Mouse (Mus musculus): ENCODE results near the gene Abcb8. TPM values are rescaled to one million over a fixed set of nuclear protein-coding genes. Genes with fewer than 3 reads are reported as not detected.

The Abcb8 gene
- polyA plus RNA-seq, 1 experiment from 2014 or later, result 42.1 TPM

- H3K36me3 ChIP-seq, result no peaks in the 10 kb centered on the region
- 81% methylated on average over 5 of the region's 5 CpGs for WGBS
- H3K9ac ChIP-seq, result no peak overlapping the region
- no peaks in the 10 kb centered on the region for H3K9me3 ChIP-seq
- H3K4me2 ChIP-seq (replicated peaks), result no peak overlapping the region
- ATAC-seq (ENCODE audit: low FRiP score, low read depth), result no peak
- H3K27ac ChIP-seq, result no peak overlapping the region
- H3K4me3 ChIP-seq, result no peak overlapping the region
- no peaks in the 10 kb centered on the region for H3K27me3 ChIP-seq
- H3K4me1 ChIP-seq, result 0 out of 2 replicates have a peak, but pooled peaks cover 4% of the 10 kb centered on the region
These were observed 19.7 kb upstream of the Abcb8 start for GRCm38 (mm10) chr5:24373807-24374206.

- 72% methylated on average over 6 of the region's 6 CpGs for WGBS
- ATAC-seq (ENCODE audit: low FRiP score, low read depth), result no peak
- Histone ChIP-seq H3K9me3 (no peaks in the 10 kb centered on the region), H3K27me3 (no peaks in the 10 kb centered on the region), H3K9ac (no peak overlapping the region), H3K4me2 (replicated peaks) (no peak overlapping the region), H3K4me1 (0 out of 2 replicates have a peak, but pooled peaks cover 4% of the 10 kb centered on the region), H3K27ac (no peak overlapping the region), H3K4me3 (no peak overlapping the region), H3K36me3 (no peaks in the 10 kb centered on the region)
These were observed 19.2 kb upstream of the Abcb8 start for GRCm38 (mm10) chr5:24374216-24374615.

- Histone ChIP-seq H3K4me3 (no peak overlapping the region), H3K9ac (no peak overlapping the region), H3K27ac (no peak overlapping the region), H3K9me3 (no peaks in the 10 kb centered on the region), H3K4me1 (0 out of 2 replicates have a peak, but pooled peaks cover 4% of the 10 kb centered on the region), H3K36me3 (no peaks in the 10 kb centered on the region), H3K27me3 (no peaks in the 10 kb centered on the region; the same call in 1 of the 2 replicates), H3K4me2 (replicated peaks) (no peak overlapping the region)
- ATAC-seq (ENCODE audit: low FRiP score, low read depth), result no peak
- WGBS, result 81% methylated on average over 7 of the region's 7 CpGs
These were observed 18.7 kb upstream of the Abcb8 start for GRCm38 (mm10) chr5:24374666-24375328.

GRCm38 (mm10) chr5:24378700-24379099 is 14.8 kb upstream of the Abcb8 start:
- Histone ChIP-seq H3K9ac (no peak overlapping the region), H3K4me3 (no peak overlapping the region), H3K27ac (no peak overlapping the region), H3K4me1 (peaks cover 5% of the 10 kb centered on the region; the same call in 1 of the 2 replicates), H3K4me2 (replicated peaks) (no peak overlapping the region), H3K27me3 (no peaks in the 10 kb centered on the region; the same call in 1 of the 2 replicates), H3K9me3 (no peaks in the 10 kb centered on the region), H3K36me3 (no peaks in the 10 kb centered on the region)
- 72% methylated on average over 2 of the region's 2 CpGs for WGBS
- ATAC-seq (ENCODE audit: low FRiP score, low read depth), result no peak

GRCm38 (mm10) chr5:24379501-24379900 is 14.0 kb upstream of the Abcb8 start:
- 61% methylated on average over 4 of the region's 4 CpGs for WGBS
- H3K27ac ChIP-seq, result no peak overlapping the region
- no peak overlapping the region for H3K9ac ChIP-seq
- peaks cover 10% of the 10 kb centered on the region; the same call in 1 of the 2 replicates for H3K4me1 ChIP-seq
- no peaks in the 10 kb centered on the region for H3K9me3 ChIP-seq
- H3K4me2 ChIP-seq (replicated peaks), result no peak overlapping the region
- H3K36me3 ChIP-seq, result no peaks in the 10 kb centered on the region
- no peak for ATAC-seq (ENCODE audit: low FRiP score, low read depth)
- H3K27me3 ChIP-seq, result peaks cover 2% of the 10 kb centered on the region; the same call in 1 of the 2 replicates
- no peak overlapping the region for H3K4me3 ChIP-seq

GRCm38 (mm10) chr5:24380499-24380898 is 13.0 kb upstream of the Abcb8 start:
- WGBS, result 93% methylated on average over 4 of the region's 4 CpGs
- H3K4me1 ChIP-seq, result peaks cover 10% of the 10 kb centered on the region; the same call in 1 of the 2 replicates
- H3K4me2 ChIP-seq (replicated peaks), result no peak overlapping the region
- H3K27me3 ChIP-seq, result peaks cover 3% of the 10 kb centered on the region; the same call in 1 of the 2 replicates
- no peaks in the 10 kb centered on the region for H3K9me3 ChIP-seq
- H3K36me3 ChIP-seq, result no peaks in the 10 kb centered on the region
- no peak overlapping the region for H3K27ac ChIP-seq
- no peak for ATAC-seq (ENCODE audit: low FRiP score, low read depth)
- no peak overlapping the region for H3K9ac ChIP-seq
- H3K4me3 ChIP-seq, result no peak overlapping the region

- H3K4me1 ChIP-seq, result peaks cover 10% of the 10 kb centered on the region; the same call in 1 of the 2 replicates
- H3K36me3 ChIP-seq, result no peaks in the 10 kb centered on the region
- 79% methylated on average over 6 of the region's 6 CpGs for WGBS
- no peak overlapping the region for H3K27ac ChIP-seq
- no peak overlapping the region for H3K4me3 ChIP-seq
- ATAC-seq (ENCODE audit: low FRiP score, low read depth), result no peak
- H3K27me3 ChIP-seq, result peaks cover 10% of the 10 kb centered on the region
- H3K4me2 ChIP-seq (replicated peaks), result no peak overlapping the region
- H3K9me3 ChIP-seq, result no peaks in the 10 kb centered on the region
- H3K9ac ChIP-seq, result no peak overlapping the region
These were observed 12.0 kb upstream of the Abcb8 start for GRCm38 (mm10) chr5:24381486-24381885.

- Histone ChIP-seq H3K4me3 (no peak overlapping the region), H3K27ac (no peak overlapping the region), H3K36me3 (no peaks in the 10 kb centered on the region), H3K4me1 (peaks cover 13% of the 10 kb centered on the region), H3K4me2 (replicated peaks) (no peak overlapping the region), H3K27me3 (peaks cover 15% of the 10 kb centered on the region), H3K9me3 (no peaks in the 10 kb centered on the region), H3K9ac (no peak overlapping the region)
- no peak for ATAC-seq (ENCODE audit: low FRiP score, low read depth)
- 75% methylated on average over 2 of the region's 2 CpGs for WGBS
These were observed 11.5 kb upstream of the Abcb8 start for GRCm38 (mm10) chr5:24381988-24382387.

- WGBS, result 1% methylated on average over 34 of the region's 34 CpGs
- peak; percentile 85 for ATAC-seq (ENCODE audit: low FRiP score, low read depth)
- H3K9me3 ChIP-seq, result no peaks in the 10 kb centered on the region
- peaks cover 28% of the 10 kb centered on the region for H3K27me3 ChIP-seq
- peak overlapping the region; percentile 67 for H3K4me2 ChIP-seq (replicated peaks)
- H3K27ac ChIP-seq, result no peak overlapping the region
- peak overlapping the region; percentile 56 for H3K9ac ChIP-seq
- peaks cover 24% of the 10 kb centered on the region for H3K4me1 ChIP-seq
- peak overlapping the region; percentile 48 for H3K4me3 ChIP-seq
- no peaks in the 10 kb centered on the region for H3K36me3 ChIP-seq
These were observed 10.2 kb upstream of the Abcb8 start for GRCm38 (mm10) chr5:24383026-24383859.

GRCm38 (mm10) chr5:24384407-24384806 is 9.1 kb upstream of the Abcb8 start:
- Histone ChIP-seq H3K9me3 (no peaks in the 10 kb centered on the region), H3K27ac (no peak overlapping the region)
- ATAC-seq (ENCODE audit: low FRiP score, low read depth), result no peak

GRCm38 (mm10) chr5:24385374-24385773 is 8.1 kb upstream of the Abcb8 start:
- WGBS, result 86% methylated on average over 5 of the region's 5 CpGs
- H3K4me3 ChIP-seq, result no peak overlapping the region
- H3K4me2 ChIP-seq (replicated peaks), result no peak overlapping the region
- H3K4me1 ChIP-seq, result peaks cover 29% of the 10 kb centered on the region
- peaks cover 38% of the 10 kb centered on the region for H3K27me3 ChIP-seq
- H3K36me3 ChIP-seq, result no peaks in the 10 kb centered on the region
- H3K9ac ChIP-seq, result no peak overlapping the region
- no peaks in the 10 kb centered on the region for H3K9me3 ChIP-seq
- no peak overlapping the region for H3K27ac ChIP-seq
- ATAC-seq (ENCODE audit: low FRiP score, low read depth), result no peak

More at GRCm38 (mm10) chr5:24384407-24384806, 9.1 kb upstream of the Abcb8 start:
- H3K36me3 ChIP-seq, result no peaks in the 10 kb centered on the region
- peaks cover 34% of the 10 kb centered on the region for H3K27me3 ChIP-seq
- 0 out of 2 replicates have a peak overlapping the region, but pooled peaks have one; percentile 67 for H3K4me2 ChIP-seq (replicated peaks)
- no peak overlapping the region for H3K4me3 ChIP-seq
- H3K9ac ChIP-seq, result no peak overlapping the region
- peaks cover 29% of the 10 kb centered on the region for H3K4me1 ChIP-seq
- 65% methylated on average over 6 of the region's 6 CpGs for WGBS

- peaks cover 38% of the 10 kb centered on the region for H3K27me3 ChIP-seq
- peaks cover 29% of the 10 kb centered on the region for H3K4me1 ChIP-seq
- ATAC-seq (ENCODE audit: low FRiP score, low read depth), result no peak
- no peak overlapping the region for H3K4me3 ChIP-seq
- H3K36me3 ChIP-seq, result no peaks in the 10 kb centered on the region
- 85% methylated on average over 10 of the region's 10 CpGs for WGBS
- no peak overlapping the region for H3K27ac ChIP-seq
- H3K9me3 ChIP-seq, result no peaks in the 10 kb centered on the region
- no peak overlapping the region for H3K4me2 ChIP-seq (replicated peaks)
- H3K9ac ChIP-seq, result no peak overlapping the region
These were observed 7.4 kb upstream of the Abcb8 start for GRCm38 (mm10) chr5:24385887-24386550.

Data from limb, embryonic 13.5 days (tissue).